11 mouse cellular contexts compared by ENCODE assay signal in genomic region chr10:27222639-27223315, GRCm38 (mm10).
A peak's percentile ranks its signal among the peaks of the same experiment; 100 is the strongest.
DNase-seq lines count a peak whose midpoint lies in the region; ATAC-seq lines count a peak whose summit lies in the region.
"Had no signal": no experiment of that assay in that cellular context is flagged by ENCODE, and none has a peak within 500 bp of the region (broad histone marks: within the 10 kb centered on the region; RNA-seq: fewer than 3 reads in every experiment).

No protein-coding gene starts in this region.

- H3K4me1 ChIP-seq in lung, embryonic 15.5 days = no peaks in the 10 kb centered on the region
- peaks cover 3% of the 10 kb centered on the region; the same call in 1 of the 2 replicates for H3K4me1 ChIP-seq in hindbrain, embryonic 16.5 days (ENCODE audit: control insufficient read depth, insufficient read depth, low read depth, low read length)
- no peaks in the 10 kb centered on the region for H3K4me1 ChIP-seq in forebrain, embryonic 10.5 days
- H3K4me1 ChIP-seq: liver, embryonic 12.5 days had no signal

- intact Hi-C loops in heart, postnatal 25 days (cut with DNase I) = no loop called here

- H3K9me3 ChIP-seq in lung, embryonic 15.5 days = no peaks in the 10 kb centered on the region
- no peaks in the 10 kb centered on the region for H3K9me3 ChIP-seq in hindbrain, embryonic 16.5 days (ENCODE audit: control insufficient read depth, low read length)
- no peaks in the 10 kb centered on the region for H3K9me3 ChIP-seq in forebrain, embryonic 10.5 days
- H3K9me3 ChIP-seq: liver, embryonic 12.5 days had no signal

- no peak overlapping the region for H3K4me2 ChIP-seq in lung, embryonic 15.5 days
- H3K4me2 ChIP-seq in hindbrain, embryonic 16.5 days (ENCODE audit: low read length) = no peak overlapping the region
- H3K4me2 ChIP-seq: liver, embryonic 12.5 days had no signal

- H3K9ac ChIP-seq in lung, embryonic 15.5 days = no peak overlapping the region
- no peak overlapping the region for H3K9ac ChIP-seq in hindbrain, embryonic 16.5 days (ENCODE audit: low read depth, low read length)
- H3K9ac ChIP-seq: liver, embryonic 12.5 days had no signal

- DNase-seq in adrenal gland, postnatal 14 days = peak; percentile 34
- DNase-seq in adrenal gland, adult 8-10 months = no peak
- DNase-seq in heart, adult 8-10 months (ENCODE audit: low spot score) = peak; percentile 50
- DNase-seq in heart, postnatal 25 days (ENCODE audit: low spot score) = no peak
- DNase-seq in lung, postnatal 25 days (ENCODE audit: low spot score) = no peak
- DNase-seq in forebrain, embryonic 10.5 days (ENCODE audit: extremely low spot score, low spot score) = no peak
- DNase-seq: right cerebral cortex, postnatal 14 days; thymus, adult 18-20 months had no signal

- peak overlapping the region; percentile 8; the same call in 1 of the 2 replicates for H3K27ac ChIP-seq in lung, embryonic 15.5 days
- no peak overlapping the region for H3K27ac ChIP-seq in hindbrain, embryonic 16.5 days (ENCODE audit: low read depth, low read length)
- H3K27ac ChIP-seq in forebrain, embryonic 10.5 days = no peak overlapping the region
- H3K27ac ChIP-seq: liver, embryonic 12.5 days had no signal

- H3K4me3 ChIP-seq in lung, embryonic 15.5 days = no peak overlapping the region
- no peak overlapping the region for H3K4me3 ChIP-seq in hindbrain, embryonic 16.5 days (ENCODE audit: low read length)
- H3K4me3 ChIP-seq in forebrain, embryonic 10.5 days = no peak overlapping the region
- H3K4me3 ChIP-seq: liver, embryonic 12.5 days had no signal

- no peaks in the 10 kb centered on the region for H3K36me3 ChIP-seq in lung, embryonic 15.5 days
- no peaks in the 10 kb centered on the region for H3K36me3 ChIP-seq in hindbrain, embryonic 16.5 days (ENCODE audit: control insufficient read depth, insufficient read depth, low read length)
- no peaks in the 10 kb centered on the region for H3K36me3 ChIP-seq in forebrain, embryonic 10.5 days (replicated peaks)
- H3K36me3 ChIP-seq: liver, embryonic 12.5 days had no signal

- no peaks in the 10 kb centered on the region for H3K27me3 ChIP-seq in lung, embryonic 15.5 days
- H3K27me3 ChIP-seq in hindbrain, embryonic 16.5 days (replicated peaks; ENCODE audit: control insufficient read depth, insufficient read depth, low read length) = no peaks in the 10 kb centered on the region
- no peaks in the 10 kb centered on the region for H3K27me3 ChIP-seq in forebrain, embryonic 10.5 days (ENCODE audit: poor library complexity, severe bottlenecking)
- H3K27me3 ChIP-seq: liver, embryonic 12.5 days had no signal

- WGBS in lung, embryonic 15.5 days = 62% methylated on average over 6 of the region's 6 CpGs
- WGBS in hindbrain, embryonic 16.5 days = 67% methylated on average over 6 of the region's 6 CpGs
- 92% methylated on average over 6 of the region's 6 CpGs for WGBS in forebrain, embryonic 10.5 days

- peak; percentile 52; the same call in 1 of the 2 replicates for ATAC-seq in lung, embryonic 15.5 days (ENCODE audit: borderline replicate concordance, extremely low read depth, low FRiP score, low TSS enrichment)
- ATAC-seq in hindbrain, embryonic 16.5 days = peak; percentile 88
- ATAC-seq: liver, embryonic 12.5 days had no signal

Comparison
In these comparisons a context has a peak if more than half of its experiments do, and no peak if none do; other contexts are left out.
1. DNase-seq: peak in adrenal gland, postnatal 14 days (single experiment) and heart, adult 8-10 months (single experiment); none in adrenal gland, adult 8-10 months (single experiment), heart, postnatal 25 days (single experiment), lung, postnatal 25 days (single experiment) and forebrain, embryonic 10.5 days (single experiment).